Mouse (Mus musculus): ENCODE measurements at regions not wholly inside any gene's neighbourhood (a gene's known extent, or its start where the extent isn't known, plus 50 kb on each side); places are given as distances from the start of the nearest gene placed in this dataset.

DNA sequence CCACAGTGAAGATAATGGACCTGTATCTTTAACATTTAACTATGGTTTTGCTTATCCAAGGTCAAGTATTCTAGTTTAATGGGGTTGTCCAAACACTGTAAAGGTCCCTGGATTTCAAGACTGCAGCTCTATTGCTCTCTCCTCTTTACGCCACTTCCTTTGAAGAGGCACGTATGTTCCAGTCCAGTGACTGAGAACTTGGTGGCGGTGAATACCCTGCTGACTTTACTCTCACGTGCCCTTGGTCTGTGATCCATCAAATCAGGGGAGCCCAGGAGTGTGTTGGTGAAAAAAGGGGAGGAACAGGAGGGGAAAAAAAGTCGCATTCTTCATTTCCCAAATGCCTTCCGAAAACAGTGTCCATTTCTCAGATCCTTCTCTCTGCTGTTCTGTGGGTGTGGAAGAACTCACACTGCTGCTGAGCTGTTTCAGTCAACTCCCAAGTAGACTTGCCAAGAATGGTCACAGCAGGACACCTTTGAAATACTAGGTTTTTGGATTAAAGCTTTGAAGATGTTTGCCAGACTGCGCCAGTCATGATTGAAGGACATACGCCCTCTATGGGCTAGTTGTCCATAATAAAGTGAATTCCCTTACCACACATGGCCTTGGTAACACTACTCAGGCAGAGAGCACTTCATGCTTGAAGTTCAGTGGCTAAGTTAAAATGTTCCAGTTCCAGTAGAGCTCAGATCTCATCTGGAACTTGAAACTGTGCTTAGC is 136.1 kb upstream of the Cdkn2b start:
- no peak for DNase-seq (ENCODE audit: low read depth, low spot score)

DNA sequence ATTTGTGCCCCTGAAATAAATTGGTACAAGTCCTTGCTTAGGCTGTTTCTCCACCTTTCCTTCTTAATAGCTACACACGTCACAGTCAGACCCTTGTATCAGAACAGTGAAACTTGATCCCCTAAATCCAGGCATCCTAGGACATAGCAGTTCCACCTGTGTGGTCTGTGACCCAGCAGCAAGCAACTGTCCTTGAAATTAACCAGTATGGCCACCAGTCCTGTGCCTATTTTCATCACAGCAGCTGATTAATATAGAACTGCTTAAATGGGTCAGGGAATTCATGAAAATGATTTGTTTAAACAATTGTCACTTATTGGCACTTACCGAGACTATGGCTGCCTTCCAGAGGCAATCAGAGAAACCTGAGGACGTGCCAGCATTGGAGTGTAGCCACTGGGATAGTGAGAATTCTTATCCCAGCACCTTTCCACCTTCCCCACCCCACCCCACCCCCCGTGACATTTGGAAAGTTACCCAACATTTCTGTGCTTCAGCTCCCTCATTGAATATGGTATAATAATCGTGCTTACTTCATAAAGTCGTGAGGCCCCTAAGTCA is 135.4 kb upstream of the Cdkn2b start:
- no peak for DNase-seq (ENCODE audit: low read depth, low spot score)

DNA sequence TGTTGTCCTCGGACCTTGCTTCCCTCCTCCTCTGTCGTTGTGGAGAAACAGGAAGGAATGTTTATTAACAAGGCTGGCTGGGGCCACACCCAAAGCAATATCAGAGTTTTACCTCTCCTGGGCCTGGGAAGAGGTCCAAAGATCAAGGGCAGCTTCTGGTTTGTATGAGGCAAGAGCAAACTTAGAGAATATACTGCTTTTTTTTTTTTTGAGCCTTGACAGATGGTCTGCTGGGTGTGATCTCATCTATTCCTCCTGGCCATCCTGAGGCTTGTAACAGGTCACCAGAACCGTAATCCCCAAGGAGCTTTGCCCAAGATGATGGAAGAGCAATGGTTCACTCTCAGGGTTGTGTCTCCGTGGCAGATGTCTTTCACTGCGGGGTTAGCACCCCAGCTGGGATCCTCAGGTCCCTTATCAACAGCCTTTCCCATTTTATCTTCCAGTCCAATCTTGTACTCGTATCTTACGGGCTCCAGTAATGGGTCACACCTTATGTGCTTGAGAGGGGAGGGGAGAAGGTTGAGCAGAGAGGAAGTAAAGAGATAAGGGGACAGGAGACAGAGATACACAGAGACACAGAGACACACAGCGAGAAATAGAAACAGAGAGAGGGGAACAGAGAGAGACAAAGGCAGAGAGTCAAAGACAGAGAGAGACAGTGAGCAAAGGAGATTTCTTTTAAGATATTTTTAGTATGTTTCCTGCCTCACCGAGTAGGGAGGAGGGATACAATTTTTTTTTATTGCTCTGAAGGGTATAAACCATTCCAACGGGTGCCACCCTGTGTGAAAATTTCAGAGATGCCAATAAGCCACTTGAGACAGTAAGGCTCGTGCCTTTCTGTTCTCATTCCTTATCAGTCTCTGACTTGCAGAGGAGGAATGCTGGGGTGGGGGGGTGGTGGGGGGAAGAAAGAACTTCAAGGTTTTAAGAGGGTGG is 134.6 kb upstream of the Cdkn2b start:
- DNase-seq (ENCODE audit: low read depth, low spot score): no peak

DNA sequence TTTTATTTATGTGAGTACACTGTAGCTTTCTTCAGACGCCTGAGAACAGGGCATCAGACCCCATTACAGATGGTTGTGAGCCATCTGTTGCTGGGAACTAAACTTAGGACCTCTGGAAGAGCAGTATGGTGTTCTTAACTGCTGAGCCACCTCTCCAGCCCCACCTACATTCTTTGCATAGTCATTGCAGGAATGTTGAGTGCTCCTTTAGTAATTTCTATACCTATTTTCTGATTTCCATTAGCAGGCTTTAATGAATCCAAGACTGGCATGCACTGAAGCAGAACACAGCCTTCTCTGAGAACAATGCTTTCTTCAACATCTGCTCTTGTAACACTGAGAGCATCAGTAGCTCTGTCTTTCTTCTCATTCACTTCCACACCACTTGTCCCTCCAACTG is 131.7 kb upstream of the Cdkn2b start:
- no peak for DNase-seq (ENCODE audit: low read depth, low spot score)

- no peak for DNase-seq (ENCODE audit: low read depth, low spot score)
Observed at GRCm38 (mm10) chr4:89440821-89441220, 130.0 kb upstream of the Cdkn2b start.

GRCm38 (mm10) chr4:89440326-89440725 is 129.5 kb upstream of the Cdkn2b start:
- DNase-seq (ENCODE audit: low read depth, low spot score): no peak

DNA sequence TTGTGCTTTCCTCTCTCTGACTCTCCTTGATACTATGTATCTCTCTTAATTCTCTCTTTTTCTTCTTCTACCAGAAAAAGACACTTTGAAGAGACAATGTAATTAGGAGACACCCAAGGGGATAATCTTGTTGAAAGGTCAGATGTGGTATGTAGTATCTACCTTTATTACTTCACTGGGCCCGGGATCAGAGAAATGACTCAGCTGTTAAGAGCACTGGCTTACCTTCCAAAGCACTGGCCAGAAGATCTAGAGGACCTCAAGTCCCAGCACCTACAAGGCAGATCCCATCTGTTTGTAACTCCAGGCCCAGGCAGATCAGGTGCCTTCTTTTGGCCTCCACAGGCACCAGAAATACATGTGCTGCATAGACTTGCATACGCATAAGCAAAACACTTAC is 127.8 kb upstream of the Cdkn2b start:
- no peak for DNase-seq (ENCODE audit: low read depth, low spot score)

DNA sequence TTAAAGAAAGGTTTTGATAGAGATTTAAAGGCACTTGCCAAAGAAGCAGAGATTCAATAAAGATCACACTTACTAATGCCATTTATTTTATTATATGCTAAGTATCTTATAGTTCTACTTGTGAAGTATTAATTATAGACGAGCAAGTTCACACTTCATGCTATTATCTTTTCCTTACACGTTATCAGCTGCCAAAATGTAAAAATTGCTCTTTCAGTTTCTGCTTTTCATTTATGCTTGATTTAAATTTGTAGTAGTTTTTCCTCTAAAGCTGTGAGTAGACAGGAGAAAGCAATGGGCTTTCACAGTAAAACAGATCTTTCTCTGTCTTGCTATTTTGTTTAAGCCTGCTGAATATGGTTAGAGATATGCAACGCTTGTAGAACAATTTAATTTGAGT is 125.9 kb upstream of the Cdkn2b start:
- DNase-seq (ENCODE audit: low read depth, low spot score): no peak

GRCm38 (mm10) chr4:89434152-89434551 is 123.3 kb upstream of the Cdkn2b start:
- no peak for DNase-seq (ENCODE audit: low read depth, low spot score)

GRCm38 (mm10) chr4:89433528-89433927 is 122.7 kb upstream of the Cdkn2b start:
- DNase-seq (ENCODE audit: low read depth, low spot score): no peak

GRCm38 (mm10) chr4:89431520-89431919 is 120.7 kb upstream of the Cdkn2b start:
- no peak for DNase-seq (ENCODE audit: low read depth, low spot score)

DNA sequence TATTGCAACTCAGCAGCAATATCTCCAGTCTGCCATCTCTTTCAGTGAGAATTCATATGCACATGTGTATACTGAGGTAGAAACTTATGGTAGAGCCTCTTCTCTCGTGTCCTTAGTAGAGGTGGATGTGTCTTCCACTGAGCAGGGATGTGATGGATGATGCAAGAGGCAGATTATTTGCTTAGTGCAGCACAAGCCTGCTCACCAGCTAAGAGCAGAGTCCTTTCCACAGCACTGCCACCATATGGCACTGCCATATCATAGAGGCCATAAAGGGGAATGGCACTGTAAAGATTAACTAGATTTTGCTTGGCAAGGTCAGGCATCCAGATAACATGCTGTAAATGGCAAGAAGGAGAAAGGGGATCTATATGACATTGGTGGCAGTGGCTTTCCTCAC is 117.6 kb upstream of the Cdkn2b start:
- DNase-seq (ENCODE audit: low read depth, low spot score): no peak

DNA sequence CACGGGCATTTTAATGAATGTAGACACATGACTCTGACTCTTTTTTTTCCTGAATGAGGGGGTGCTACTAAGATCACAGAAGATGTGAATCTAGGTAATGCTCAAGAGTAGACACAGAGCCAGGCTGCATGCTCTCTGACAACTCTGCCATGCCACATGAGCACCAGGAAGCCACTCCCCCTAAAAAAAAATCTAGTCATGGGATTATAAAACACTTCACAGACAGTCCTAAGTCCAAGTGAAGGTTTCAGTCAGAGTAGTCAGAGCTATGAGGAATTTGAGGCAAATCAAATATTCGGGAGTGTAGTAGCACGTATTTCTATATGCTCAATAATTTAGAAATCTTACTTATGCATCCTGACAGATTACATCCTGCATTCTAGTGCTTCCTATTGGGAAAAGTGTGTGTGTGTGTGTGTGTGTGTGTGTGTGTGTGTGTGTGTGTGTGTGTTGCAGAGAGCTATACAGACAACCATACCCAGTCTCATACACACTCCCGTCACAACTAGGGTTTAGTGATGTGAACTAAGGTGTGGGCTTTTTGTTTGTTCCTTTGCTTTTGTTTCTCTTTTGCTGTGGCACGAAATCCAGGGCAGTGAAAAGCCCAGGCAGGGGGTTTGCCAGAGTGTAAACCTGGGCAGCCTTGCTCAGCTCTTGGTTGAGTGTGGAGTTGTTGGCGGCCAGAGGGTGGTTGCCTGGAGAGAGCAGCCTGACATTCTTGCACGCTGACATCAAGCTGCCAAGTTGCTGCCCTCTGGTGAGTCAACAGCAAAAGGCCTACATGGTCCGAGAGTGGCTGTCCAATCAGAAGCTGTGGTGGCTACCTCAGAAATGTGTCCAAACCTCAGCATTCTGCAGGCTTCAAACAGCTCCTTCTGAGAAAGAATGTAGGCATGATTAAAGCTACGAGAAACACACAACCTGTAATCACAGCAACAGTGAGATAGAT is 116.8 kb upstream of the Cdkn2b start:
- peak; percentile 5 for DNase-seq (ENCODE audit: low read depth, low spot score)

DNA sequence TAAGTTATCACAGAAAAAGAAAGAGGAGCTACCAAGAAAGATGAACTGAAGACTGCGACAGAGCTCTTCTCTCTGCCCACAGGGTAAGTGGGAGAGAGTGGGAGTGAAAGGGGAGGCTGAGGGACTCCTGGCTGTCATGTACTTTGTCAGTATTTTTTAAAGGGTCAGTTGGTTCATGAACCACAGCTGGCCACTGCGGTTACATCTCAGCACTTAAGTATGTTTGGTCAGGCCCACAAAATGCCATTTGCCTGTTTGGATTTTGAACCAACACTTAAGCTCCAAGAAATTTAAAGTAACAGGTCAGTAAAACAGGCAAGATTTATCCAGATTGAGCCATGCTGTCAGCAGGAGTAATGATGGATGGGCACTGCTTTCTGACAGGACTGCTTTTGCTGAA is 115.1 kb upstream of the Cdkn2b start:
- no peak for DNase-seq (ENCODE audit: low read depth, low spot score)

DNA sequence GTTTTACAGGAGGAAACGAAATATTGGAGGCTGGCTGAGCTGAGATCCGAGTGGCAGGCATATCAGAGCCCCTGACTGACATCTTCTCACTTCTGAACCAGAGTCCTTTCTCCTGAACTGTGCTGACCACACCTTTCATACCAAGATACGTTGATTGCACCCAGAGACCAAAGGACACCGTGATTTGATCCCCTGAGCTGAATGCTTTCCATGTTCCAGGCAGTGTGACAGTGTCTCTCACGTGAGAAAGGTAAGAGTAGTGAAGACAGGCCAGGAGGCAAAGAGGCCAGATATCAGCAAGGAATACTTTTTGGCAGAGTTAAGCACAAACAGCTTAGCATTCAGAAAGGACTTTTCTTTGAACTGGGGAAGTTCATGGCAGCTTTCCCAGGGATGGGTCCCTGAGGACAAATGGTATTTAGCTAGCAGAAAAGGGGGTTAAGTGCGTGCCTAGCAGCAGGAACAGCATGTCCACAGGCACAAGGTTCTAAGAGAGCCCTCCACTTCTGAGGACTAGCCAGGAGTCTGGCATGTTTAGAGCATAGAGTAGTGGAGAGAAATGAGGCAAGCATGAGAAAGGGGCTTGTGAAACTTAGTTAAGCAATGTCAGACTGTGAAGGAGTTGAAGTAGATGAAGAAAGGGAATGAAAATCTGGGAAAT is 111.0 kb upstream of the Cdkn2b start:
- DNase-seq (ENCODE audit: low read depth, low spot score): peak; percentile 66

- DNase-seq (ENCODE audit: low read depth, low spot score): no peak
Observed at GRCm38 (mm10) chr4:89420868-89421267, 110.0 kb upstream of the Cdkn2b start.

GRCm38 (mm10) chr4:89419507-89419906 is 108.7 kb upstream of the Cdkn2b start:
- DNase-seq (ENCODE audit: low read depth, low spot score): no peak

DNA sequence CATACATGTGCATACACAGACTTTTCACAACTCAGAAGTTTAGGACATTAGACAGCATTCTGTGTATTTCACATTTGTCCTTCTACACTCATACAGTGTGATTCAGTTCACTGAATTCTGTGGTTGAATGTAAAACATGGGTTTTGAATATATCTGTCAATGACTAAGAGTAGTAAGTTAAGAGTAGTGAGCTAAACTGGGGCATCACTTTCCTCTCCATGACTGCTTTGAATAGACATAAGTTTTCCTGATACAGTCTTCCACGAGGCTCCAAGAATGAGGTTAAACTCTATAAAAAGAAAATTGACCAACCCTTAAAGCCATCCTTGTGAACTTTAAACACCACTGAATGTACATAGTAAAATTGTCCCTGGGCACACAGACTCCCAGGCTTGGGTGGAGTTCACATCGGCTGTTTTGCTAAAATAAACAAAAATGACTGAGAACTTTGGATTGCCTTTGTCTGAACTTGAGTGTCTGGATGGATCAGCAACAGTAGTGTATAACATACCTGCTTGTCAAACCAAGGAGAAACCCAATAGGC is 94.9 kb upstream of the Cdkn2b start:
- no peak for DNase-seq (ENCODE audit: low read depth, low spot score)

- DNase-seq (ENCODE audit: low read depth, low spot score): no peak
Observed at GRCm38 (mm10) chr4:89403151-89403550, 92.3 kb upstream of the Cdkn2b start.

- DNase-seq (ENCODE audit: low read depth, low spot score): no peak
Observed at GRCm38 (mm10) chr4:89402324-89402723, 91.5 kb upstream of the Cdkn2b start.

DNA sequence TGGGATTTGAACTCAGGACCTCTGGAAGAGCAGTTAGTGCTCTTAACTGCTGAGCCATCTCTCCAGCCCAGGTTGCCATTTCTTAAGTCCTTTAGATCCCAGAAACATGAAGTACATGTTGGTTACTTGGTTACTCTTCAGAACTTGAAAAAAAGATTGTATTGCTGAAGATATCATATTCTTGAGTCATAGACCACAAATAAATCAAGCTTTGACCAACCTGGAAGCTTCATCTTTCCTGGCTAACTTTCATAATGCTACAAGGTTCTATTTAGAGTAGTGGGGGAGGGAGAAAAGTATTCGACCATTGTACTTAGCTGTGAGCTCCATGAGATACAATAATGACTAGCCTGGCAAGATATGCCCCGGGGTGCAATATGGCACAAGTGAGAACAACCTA is 90.9 kb upstream of the Cdkn2b start:
- no peak for DNase-seq (ENCODE audit: low read depth, low spot score)
